Mouse (Mus musculus) liver, embryonic 14.5 days (tissue): ENCODE results near the gene Tmem198.

Experiments used
- CTCF ChIP-seq: IDR thresholded peaks from 2 replicates; pipeline ENCODE4 v1.5.1; 2016; ENCODE audit warnings: antibody characterized with exemption, low read depth, control low read depth
- EP300 ChIP-seq: IDR thresholded peaks from 2 replicates; pipeline ENCODE4 v1.6.1; 2016; ENCODE audit warnings: antibody characterized with exemption, low read depth

DNA sequence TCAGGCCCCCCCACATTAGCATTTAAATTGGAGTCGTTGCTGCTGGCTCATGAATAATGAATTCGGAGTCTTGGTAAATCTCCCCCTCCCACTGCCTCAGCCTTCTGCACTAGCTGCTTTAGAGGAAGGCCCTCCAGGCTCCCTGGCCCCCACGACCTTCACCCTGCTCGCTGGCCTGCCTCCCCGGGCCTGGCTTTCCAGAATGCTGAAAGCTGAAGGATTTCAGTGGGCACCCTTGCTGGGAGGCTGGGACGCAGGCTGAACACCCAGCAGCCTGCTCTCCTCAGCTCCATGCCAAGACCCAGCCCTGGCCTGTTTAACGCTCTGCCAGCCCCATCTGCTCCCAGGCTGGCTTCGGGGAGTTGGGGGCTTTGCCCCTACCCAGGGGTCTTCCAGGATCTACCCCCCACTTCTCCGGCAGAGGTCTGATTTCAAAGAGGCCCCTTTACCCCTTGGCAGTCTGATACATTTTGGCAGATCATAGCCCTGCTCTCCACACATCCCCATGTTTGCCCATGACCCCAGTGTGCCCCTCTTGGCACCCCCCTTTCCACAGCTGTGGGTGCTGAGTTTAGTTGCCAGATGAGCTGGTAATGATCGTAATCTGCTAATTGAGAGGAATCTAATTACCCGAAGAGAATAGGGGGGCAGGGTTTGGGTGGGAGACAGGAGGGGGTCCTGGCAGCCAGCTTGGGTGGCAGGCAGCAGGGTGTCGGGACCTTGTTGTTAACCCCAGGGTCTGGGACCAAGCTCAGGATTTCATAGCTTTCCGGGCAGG, 35.9 kb upstream of the Tmem198 start:
- TF ChIP-seq EP300, result no peak
- no peak for TF ChIP-seq CTCF
